Mouse (Mus musculus) lung, embryonic 14.5 days (tissue): ENCODE measurements around the gene Jmjd1c. TPM values are rescaled to one million over a fixed set of nuclear protein-coding genes. Genes with fewer than 3 reads are reported as not detected.

ENCODE experiments used
- ATAC-seq: fragments of 200-750 bp; cut with Nextera tagmentation; 2 replicates; pipeline ENCODE4 v1.8.0; 2017; ENCODE audit warnings: mild to moderate bottlenecking, moderate TSS enrichment, moderate library complexity; ENCODE audit not compliant: insufficient read depth
- DNase-seq: peaks from one replicate; pipeline ENCODE4 v3.0.0-alpha.2; 2015
- H3K27ac ChIP-seq: fragments of 300-500 bp; sonication (generic); 2 replicates; pipeline ENCODE4 v1.5.1; 2014; ENCODE audit warnings: low read depth, mild to moderate bottlenecking, moderate library complexity
- H3K27me3 ChIP-seq: fragments of 300-500 bp; sonication (generic); 2 replicates; pipeline ENCODE4 v1.6.1; 2014; ENCODE audit warnings: low read length, control low read depth; ENCODE audit not compliant: insufficient read depth
- H3K36me3 ChIP-seq: fragments of 300-500 bp; sonication (generic); 2 replicates; pipeline ENCODE4 v1.6.1; 2014; ENCODE audit warnings: control low read depth; ENCODE audit not compliant: insufficient read depth
- H3K4me1 ChIP-seq: fragments of 300-500 bp; sonication (generic); 2 replicates; pipeline ENCODE4 v1.6.1; 2014; ENCODE audit warnings: antibody characterized with exemption, control low read depth; ENCODE audit not compliant: insufficient read depth
- H3K4me2 ChIP-seq: fragments of 300-500 bp; sonication (generic); 2 replicates; pipeline ENCODE4 v1.6.1; 2014; ENCODE audit warnings: mild to moderate bottlenecking
- H3K4me3 ChIP-seq: fragments of 300-500 bp; sonication (generic); 2 replicates; pipeline ENCODE4 v1.5.1; 2014; ENCODE audit warnings: low read depth, low read length
- H3K9ac ChIP-seq: fragments of 300-500 bp; sonication (generic); 2 replicates; pipeline ENCODE4 v1.6.1; 2014
- H3K9me3 ChIP-seq: fragments of 300-500 bp; sonication (generic); 2 replicates; pipeline ENCODE4 v1.6.1; 2016; ENCODE audit warnings: low read depth, low read length, control low read depth
- CTCF ChIP-seq: IDR thresholded peaks from 2 replicates; pipeline ENCODE4 v1.5.1; 2016; ENCODE audit warnings: antibody characterized with exemption, low read depth
- WGBS: fragments of 180-500 bp; shearing (Covaris S2); extraction: QIAGEN DNeasy Blood & Tissue Kit; methylation state at CpG from one replicate; pipeline ENCODE4 v1.1.7; 2014; 5-methylcytosine and 5-hydroxymethylcytosine counted together
- polyA plus RNA-seq: library from polyadenylated mRNA; unstranded; fragments of >200 nt; fragmentation: Nextera tagmentation; extraction: Ambion mirVana; gene quantifications from 2 replicates; pipeline ENCODE4 v1.2.1, GENCODE M21; 2014

The Jmjd1c gene
- polyA plus RNA-seq, 1 experiment from 2014 or later, result 34.9 TPM

- Histone ChIP-seq H3K36me3 (no peaks in the 10 kb centered on the region), H3K9me3 (no peaks in the 10 kb centered on the region), H3K27ac (peak within 1 kb of the TSS; percentile 79), H3K27me3 (no peaks in the 10 kb centered on the region), H3K4me2 (peak within 1 kb of the TSS; percentile 77), H3K4me3 (peak within 1 kb of the TSS; percentile 91), H3K4me1 (peaks cover 6% of the 10 kb centered on the region; the same call in 1 of the 2 replicates), H3K9ac (peak within 1 kb of the TSS; percentile 87)
- DNase-seq (peak; percentile 97), ATAC-seq (peak; percentile 87)
- 2% methylated on average over 46 of the region's 52 CpGs for WGBS
- no peak for TF ChIP-seq CTCF
These were observed 189.4 kb downstream of the Jmjd1c start, which contains the start of gene Nrbf2 for GRCm38 (mm10) chr10:67285176-67285814. TSS of gene Nrbf2 (minus strand) at chr10:67285305.

- H3K9ac ChIP-seq, result no peak overlapping the region
- no peak for TF ChIP-seq CTCF
- H3K36me3 ChIP-seq, result no peaks in the 10 kb centered on the region
- no peak overlapping the region for H3K4me2 ChIP-seq
- H3K4me1 ChIP-seq, result peaks cover 6% of the 10 kb centered on the region; the same call in 1 of the 2 replicates
- WGBS, result 82% methylated on average over 3 of the region's 3 CpGs
- no peaks in the 10 kb centered on the region for H3K27me3 ChIP-seq
- no peak for DNase-seq
- no peak overlapping the region for H3K4me3 ChIP-seq
- H3K27ac ChIP-seq, result no peak overlapping the region
- no peak for ATAC-seq
- no peaks in the 10 kb centered on the region for H3K9me3 ChIP-seq
These were observed 192.0 kb downstream of the Jmjd1c start for GRCm38 (mm10) chr10:67287877-67288276.

GRCm38 (mm10) chr10:67290622-67291021 lies 194.7 kb downstream of the Jmjd1c start:
- 58% methylated on average over 4 of the region's 4 CpGs for WGBS
- Histone ChIP-seq H3K4me2 (no peak overlapping the region), H3K9me3 (no peaks in the 10 kb centered on the region), H3K9ac (no peak overlapping the region), H3K4me3 (no peak overlapping the region), H3K4me1 (no peaks in the 10 kb centered on the region), H3K27ac (no peak overlapping the region), H3K36me3 (no peaks in the 10 kb centered on the region), H3K27me3 (no peaks in the 10 kb centered on the region)
- DNase-seq (no peak), ATAC-seq (no peak)
- TF ChIP-seq CTCF, result no peak

GRCm38 (mm10) chr10:67291087-67291486 lies 195.2 kb downstream of the Jmjd1c start:
- 46% methylated on average over 8 of the region's 8 CpGs for WGBS
- no peak for TF ChIP-seq CTCF
- Histone ChIP-seq H3K36me3 (no peaks in the 10 kb centered on the region), H3K4me3 (no peak overlapping the region), H3K9me3 (no peaks in the 10 kb centered on the region), H3K9ac (no peak overlapping the region), H3K27ac (no peak overlapping the region), H3K4me1 (no peaks in the 10 kb centered on the region), H3K27me3 (no peaks in the 10 kb centered on the region), H3K4me2 (no peak overlapping the region)
- DNase-seq (no peak), ATAC-seq (no peak)

- H3K9me3 ChIP-seq, result no peaks in the 10 kb centered on the region
- no peak overlapping the region for H3K4me2 ChIP-seq
- 58% methylated on average over 5 of the region's 5 CpGs for WGBS
- TF ChIP-seq CTCF, result no peak
- no peaks in the 10 kb centered on the region for H3K36me3 ChIP-seq
- H3K27ac ChIP-seq, result no peak overlapping the region
- DNase-seq (no peak), ATAC-seq (no peak)
- H3K4me1 ChIP-seq, result no peaks in the 10 kb centered on the region
- H3K27me3 ChIP-seq, result no peaks in the 10 kb centered on the region
- H3K4me3 ChIP-seq, result no peak overlapping the region
- H3K9ac ChIP-seq, result no peak overlapping the region
These were observed 199.4 kb downstream of the Jmjd1c start for GRCm38 (mm10) chr10:67295331-67295730.

- DNase-seq, result no peak
- WGBS, result 55% methylated on average over 7 of the region's 7 CpGs
- no peak overlapping the region for H3K9ac ChIP-seq
These were observed 200.1 kb downstream of the Jmjd1c start for GRCm38 (mm10) chr10:67295938-67296466.

GRCm38 (mm10) chr10:67296482-67297152 lies 200.7 kb downstream of the Jmjd1c start:
- WGBS, result 79% methylated on average over 8 of the region's 8 CpGs
- no peak overlapping the region for H3K4me3 ChIP-seq
- no peaks in the 10 kb centered on the region for H3K4me1 ChIP-seq
- ATAC-seq (no peak), DNase-seq (no peak)
- TF ChIP-seq CTCF, result no peak
- H3K36me3 ChIP-seq, result no peaks in the 10 kb centered on the region
- no peak overlapping the region for H3K27ac ChIP-seq
- no peak overlapping the region for H3K4me2 ChIP-seq
- H3K9me3 ChIP-seq, result no peaks in the 10 kb centered on the region
- H3K9ac ChIP-seq, result no peak overlapping the region
- H3K27me3 ChIP-seq, result no peaks in the 10 kb centered on the region

More at GRCm38 (mm10) chr10:67295938-67296466, 200.1 kb downstream of the Jmjd1c start:
- H3K4me2 ChIP-seq, result no peak overlapping the region
- H3K4me1 ChIP-seq, result no peaks in the 10 kb centered on the region
- no peak for TF ChIP-seq CTCF
- H3K36me3 ChIP-seq, result no peaks in the 10 kb centered on the region
- no peaks in the 10 kb centered on the region for H3K9me3 ChIP-seq
- H3K4me3 ChIP-seq, result no peak overlapping the region
- no peaks in the 10 kb centered on the region for H3K27me3 ChIP-seq
- no peak for ATAC-seq
- no peak overlapping the region for H3K27ac ChIP-seq
